29 mouse cellular contexts compared by ENCODE assay signal in genomic region chr1:135586903-135587302, GRCm38 (mm10). TPM values are rescaled to one million over a fixed set of nuclear protein-coding genes. Genes with fewer than 3 reads are reported as not detected.
DNase-seq lines count a peak whose midpoint lies in the region; ATAC-seq and TF ChIP-seq lines count a peak whose summit lies in the region.
"Had no signal": no experiment of that assay in that cellular context is flagged by ENCODE, and none has a peak within 500 bp of the region (broad histone marks: within the 10 kb centered on the region; RNA-seq: fewer than 3 reads in every experiment).

No protein-coding gene starts in this region.

- TF ChIP-seq CTCF in liver, postnatal 0 days (IDR thresholded peaks at IDR 0.05; ENCODE audit: low read depth), result no peak

- peak overlapping the region; percentile 23 for H3K27ac ChIP-seq in heart, embryonic 12.5 days (ENCODE audit: poor library complexity, severe bottlenecking)
- no peak overlapping the region for H3K27ac ChIP-seq in liver, embryonic 11.5 days (ENCODE audit: low read depth, low read length)
- no peak overlapping the region for H3K27ac ChIP-seq in liver, postnatal 0 days (ENCODE audit: low read depth)
- H3K27ac ChIP-seq: embryonic facial prominence, embryonic 13.5 days; forebrain, embryonic 10.5 days; liver, embryonic 15.5 days; lung, embryonic 15.5 days; neural tube, embryonic 12.5 days had no signal

- peaks cover 73% of the 10 kb centered on the region for H3K4me1 ChIP-seq in heart, embryonic 12.5 days (replicated peaks)
- peaks cover 15% of the 10 kb centered on the region for H3K4me1 ChIP-seq in liver, embryonic 11.5 days (replicated peaks; ENCODE audit: control insufficient read depth, insufficient read depth, low read length)
- H3K4me1 ChIP-seq in liver, postnatal 0 days (ENCODE audit: insufficient read depth), result peaks cover 9% of the 10 kb centered on the region; the same call in 1 of the 2 replicates

- no peak for DNase-seq in heart, postnatal 10 days
- no peak for DNase-seq in liver, embryonic 11.5 days (ENCODE audit: low spot score)
- no peak for DNase-seq in liver, postnatal 0 days
- DNase-seq in MEL-GATA-1-ER (ENCODE audit: extremely low read depth, low read depth), result peak; percentile 23
- peak; percentile 79 for DNase-seq in adipocyte (ENCODE audit: low spot score)
- no peak for DNase-seq in gastrocnemius, postnatal 10 days
- DNase-seq in neural tube, embryonic 10.5 days (ENCODE audit: extremely low spot score, low spot score), result no peak
- DNase-seq: adrenal gland, postnatal 14 days; B cell, adult 2 months; cerebellum, adult 11-12 months; cerebellum, adult 9-11 months; gastrocnemius, postnatal 36 days; kidney, adult 2 months; kidney, postnatal 36 days; layer of hippocampus, postnatal 36 days; left cerebral cortex, postnatal 4 days; right cerebral cortex, adult 18-20 months; spleen, adult 18-20 months; thymus, postnatal 14 days had no signal

- intact Hi-C loops in heart, postnatal 10 days (cut with DNase I), result no loop called here

- H3K27me3 ChIP-seq in heart, embryonic 12.5 days (replicated peaks), result no peaks in the 10 kb centered on the region
- H3K27me3 ChIP-seq in liver, embryonic 11.5 days (replicated peaks; ENCODE audit: control insufficient read depth, insufficient read depth, low read length), result peaks cover 30% of the 10 kb centered on the region
- peaks cover 30% of the 10 kb centered on the region for H3K27me3 ChIP-seq in liver, postnatal 0 days (ENCODE audit: insufficient read depth, low read length)
- H3K27me3 ChIP-seq: embryonic facial prominence, embryonic 13.5 days; lung, embryonic 15.5 days; midbrain, embryonic 15.5 days; neural tube, embryonic 12.5 days; Patski had no signal

- ATAC-seq in heart, embryonic 12.5 days (ENCODE audit: insufficient number of reproducible peaks, low FRiP score), result no peak
- 0 out of 2 replicates have a peak, but pooled peaks have one; percentile 32 for ATAC-seq in liver, embryonic 11.5 days (replicated peaks; ENCODE audit: low FRiP score)
- no peak for ATAC-seq in liver, postnatal 0 days
- ATAC-seq: hindbrain, embryonic 16.5 days; midbrain, embryonic 15.5 days; Patski had no signal

- TF ChIP-seq EP300 in liver, postnatal 0 days (IDR thresholded peaks at IDR 0.05; ENCODE audit: low read depth), result no peak

- no peaks in the 10 kb centered on the region for H3K9me3 ChIP-seq in heart, embryonic 12.5 days (replicated peaks)
- no peaks in the 10 kb centered on the region for H3K9me3 ChIP-seq in liver, embryonic 11.5 days (ENCODE audit: control insufficient read depth, low read length)
- H3K9me3 ChIP-seq in liver, postnatal 0 days (ENCODE audit: low read length), result no peaks in the 10 kb centered on the region
- H3K9me3 ChIP-seq: embryonic facial prominence, embryonic 13.5 days; forebrain, embryonic 10.5 days; liver, embryonic 15.5 days; lung, embryonic 15.5 days; midbrain, embryonic 15.5 days; neural tube, embryonic 12.5 days had no signal

- no peaks in the 10 kb centered on the region for H3K36me3 ChIP-seq in heart, embryonic 12.5 days
- H3K36me3 ChIP-seq in liver, embryonic 11.5 days (ENCODE audit: control insufficient read depth, insufficient read depth, low read length), result no peaks in the 10 kb centered on the region
- no peaks in the 10 kb centered on the region for H3K36me3 ChIP-seq in liver, postnatal 0 days (replicated peaks; ENCODE audit: insufficient read depth, low read length)
- H3K36me3 ChIP-seq: embryonic facial prominence, embryonic 13.5 days; forebrain, embryonic 10.5 days; liver, embryonic 15.5 days; lung, embryonic 15.5 days; midbrain, embryonic 15.5 days; neural tube, embryonic 12.5 days had no signal

- H3K4me3 ChIP-seq in heart, embryonic 12.5 days, result no peak overlapping the region
- H3K4me3 ChIP-seq in liver, embryonic 11.5 days (ENCODE audit: low read depth, low read length), result no peak overlapping the region
- no peak overlapping the region for H3K4me3 ChIP-seq in liver, postnatal 0 days (ENCODE audit: low read depth, low read length)
- H3K4me3 ChIP-seq: embryonic facial prominence, embryonic 13.5 days; forebrain, embryonic 10.5 days; layer of hippocampus, adult 2 months; liver, embryonic 15.5 days; lung, embryonic 15.5 days had no signal

- no peak overlapping the region for H3K4me2 ChIP-seq in heart, embryonic 12.5 days
- H3K4me2 ChIP-seq in liver, embryonic 11.5 days, result no peak overlapping the region
- no peak overlapping the region for H3K4me2 ChIP-seq in liver, postnatal 0 days (ENCODE audit: low read depth, low read length)
- H3K4me2 ChIP-seq: liver, embryonic 15.5 days; lung, embryonic 15.5 days had no signal

- H3K9ac ChIP-seq in heart, embryonic 12.5 days, result no peak overlapping the region
- no peak overlapping the region for H3K9ac ChIP-seq in liver, embryonic 11.5 days (ENCODE audit: low read depth, low read length)
- H3K9ac ChIP-seq in liver, postnatal 0 days (replicated peaks), result no peak overlapping the region
- H3K9ac ChIP-seq: liver, embryonic 15.5 days; lung, embryonic 15.5 days; midbrain, embryonic 15.5 days; neural tube, embryonic 12.5 days had no signal

RNA-seq across cellular contexts. Expression of gene Nav1, which starts 20.2 kb away (rescaled TPM):
- polyA plus RNA-seq in heart, embryonic 12.5 days (2016; fragmentation: Nextera tagmentation; extraction: Ambion mirVana), result 38.9 and 45.1 TPM in 2 replicates
- 10 to 100 TPM; 34.3 to 42.8 TPM for total RNA-seq in heart, postnatal 10 days (2021)
- 8.8 and 8.9 TPM in 2 replicates for polyA plus RNA-seq in liver, embryonic 11.5 days (2014; fragmentation: Nextera tagmentation; extraction: Ambion mirVana)
- 0.92 and 0.94 TPM in 2 replicates for polyA plus RNA-seq in liver, postnatal 0 days (2015; fragmentation: Nextera tagmentation; extraction: Ambion mirVana)
- total RNA-seq in gastrocnemius, postnatal 10 days (2021), result 10 to 100 TPM; 17.2 to 29.5 TPM

Comparison
In these comparisons a context has a peak if more than half of its experiments do, and no peak if none do; other contexts are left out.
1. DNase-seq: peak in MEL-GATA-1-ER (single experiment) and adipocyte (single experiment); none in heart, postnatal 10 days (0 of 2), liver, embryonic 11.5 days (single experiment), liver, postnatal 0 days (single experiment), gastrocnemius, postnatal 10 days (single experiment) and neural tube, embryonic 10.5 days (single experiment).